Mouse (Mus musculus) kidney, adult 18-20 months (tissue): ENCODE data around the gene Rnf152.

ENCODE experiments used
- DNase-seq: peaks from one replicate; pipeline ENCODE4 v3.0.0; 2021

Gene Rnf152

GRCm38 (mm10) chr1:105356291-105357011, at the start of gene Rnf152:
Gene Rnf152 (minus strand): TSS chr1:105356710.
- peak; percentile 84 for DNase-seq

GRCm38 (mm10) chr1:105402853-105403252, 46.3 kb upstream of the Rnf152 start:
- no peak for DNase-seq

- peak; percentile 18 for DNase-seq
These were observed 27.8 kb upstream of the Rnf152 start for GRCm38 (mm10) chr1:105384141-105384937.

GRCm38 (mm10) chr1:105377546-105377945, 21.0 kb upstream of the Rnf152 start:
- no peak for DNase-seq

- DNase-seq: no peak
These were observed 18.1 kb upstream of the Rnf152 start for GRCm38 (mm10) chr1:105374618-105375017.

GRCm38 (mm10) chr1:105362701-105363100, 6.2 kb upstream of the Rnf152 start:
- no peak for DNase-seq

GRCm38 (mm10) chr1:105358896-105359295, 2.4 kb upstream of the Rnf152 start:
- DNase-seq: no peak

GRCm38 (mm10) chr1:105355910-105356290, 610 bp downstream of the Rnf152 start:
- DNase-seq: no peak

- peak; percentile 41 for DNase-seq
These were observed 1.3 kb downstream of the Rnf152 start for GRCm38 (mm10) chr1:105354901-105355891.

GRCm38 (mm10) chr1:105351806-105352205, 4.7 kb downstream of the Rnf152 start:
- DNase-seq: no peak

GRCm38 (mm10) chr1:105342305-105342704, 14.2 kb downstream of the Rnf152 start:
- no peak for DNase-seq

- no peak for DNase-seq
These were observed 15.6 kb downstream of the Rnf152 start for GRCm38 (mm10) chr1:105340943-105341342.

- DNase-seq: no peak
These were observed 19.1 kb downstream of the Rnf152 start for GRCm38 (mm10) chr1:105337397-105337796.

- DNase-seq: peak; percentile 51
These were observed 20.4 kb downstream of the Rnf152 start for GRCm38 (mm10) chr1:105336096-105336495.

- DNase-seq: peak; percentile 49
These were observed 24.3 kb downstream of the Rnf152 start for GRCm38 (mm10) chr1:105332087-105332731.

GRCm38 (mm10) chr1:105331605-105332004, 24.9 kb downstream of the Rnf152 start:
- no peak for DNase-seq

GRCm38 (mm10) chr1:105330581-105331320, 25.8 kb downstream of the Rnf152 start:
- DNase-seq: no peak

GRCm38 (mm10) chr1:105327789-105328188, 28.7 kb downstream of the Rnf152 start:
- DNase-seq: no peak

GRCm38 (mm10) chr1:105324636-105325035, 31.9 kb downstream of the Rnf152 start:
- no peak for DNase-seq

GRCm38 (mm10) chr1:105314010-105314800, 42.3 kb downstream of the Rnf152 start:
- DNase-seq: no peak

- DNase-seq: no peak
These were observed 44.0 kb downstream of the Rnf152 start for GRCm38 (mm10) chr1:105312601-105312901.
